Mouse (Mus musculus) bone marrow macrophage, adult 2 months (primary cell): ENCODE measurements around the gene Ddx39.

Experiments
- CTCF ChIP-seq: IDR thresholded peaks from 2 replicates; pipeline ENCODE4 v1.5.1; 2012; ENCODE audit warnings: low read depth, mild to moderate bottlenecking, low read length, moderate library complexity
- POLR2A ChIP-seq: IDR thresholded peaks from 2 replicates; pipeline ENCODE4 v1.6.1; 2012; ENCODE audit warnings: mild to moderate bottlenecking, low read depth, low read length, borderline replicate concordance

DNA sequence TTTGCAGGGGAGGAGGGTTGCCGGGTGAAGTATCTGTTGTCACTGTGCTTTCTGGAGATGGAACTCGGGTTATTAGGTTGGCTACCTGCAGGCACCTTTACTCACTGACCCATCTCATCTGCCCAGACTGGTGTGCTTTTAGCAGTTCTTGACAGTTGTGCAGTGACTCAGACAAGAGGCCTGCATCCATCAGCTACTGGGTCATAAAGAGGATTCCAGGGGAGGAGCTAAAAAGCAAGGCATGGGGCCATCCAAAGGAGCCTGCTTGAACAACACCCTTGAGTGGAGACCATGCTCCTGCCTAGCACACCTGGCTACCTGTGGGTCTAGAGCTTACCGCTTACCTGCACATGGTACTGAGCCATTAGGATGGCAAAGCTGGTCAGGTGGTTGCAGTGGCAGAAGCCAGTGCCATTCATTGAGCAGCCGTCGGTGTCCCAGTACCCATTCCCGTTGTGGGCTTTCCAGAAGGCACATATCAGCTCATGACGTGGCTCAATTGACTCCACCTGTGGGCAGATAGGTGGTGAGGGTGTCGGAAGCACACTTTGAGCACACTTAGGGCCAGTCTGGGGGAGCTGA lies 10.6 kb downstream of the Ddx39 start:
- no peak for TF ChIP-seq POLR2A
- TF ChIP-seq CTCF: no peak
